Mouse (Mus musculus) gastrocnemius, postnatal 25 days (tissue): ENCODE measurements around the gene Plaur. TPM values are rescaled to one million over a fixed set of nuclear protein-coding genes. Genes with fewer than 3 reads are reported as not detected.

Source experiments
- DNase-seq: peaks from one replicate; pipeline ENCODE4 v3.0.0; 2022
- long read RNA-seq, 2 experiments: library from polyadenylated mRNA; stranded (forward); transcript quantifications; one replicate each; pipeline ENCODE4 v2.0.0; 2021
- total RNA-seq, 2 experiments: library from RNA; stranded (reverse); gene quantifications; 1 replicate in 1 of 2; 2 replicates in 1 of 2; pipeline ENCODE4 v1.2.3; 2021

The Plaur gene
- under 1 TPM in 1 of 2 experiments, not detected in 1; 0.75 TPM for total RNA-seq
- long read RNA-seq, experiment 1, partial matches to known transcripts = 0 of 2 reads
- long read RNA-seq, experiment 1, other reads (novel, unspliced or antisense) = 1 of 2 reads
- long read RNA-seq, experiment 2 = 0 reads

GRCm38 (mm10) chr7:24462388-24463319, at the start of gene Plaur:
Gene Plaur (plus strand): TSS chr7:24462484.
- no peak for DNase-seq

- peak; percentile 4 for DNase-seq
These were observed 48.7 kb upstream of the Plaur start for GRCm38 (mm10) chr7:24413630-24414029.

GRCm38 (mm10) chr7:24415261-24415660, 47.0 kb upstream of the Plaur start:
- no peak for DNase-seq

GRCm38 (mm10) chr7:24419579-24419978, 42.7 kb upstream of the Plaur start:
- DNase-seq = no peak

GRCm38 (mm10) chr7:24421648-24422047, 40.6 kb upstream of the Plaur start:
- DNase-seq = no peak

GRCm38 (mm10) chr7:24422251-24422650, 40.0 kb upstream of the Plaur start:
- DNase-seq = no peak

GRCm38 (mm10) chr7:24423107-24423763, 39.0 kb upstream of the Plaur start:
- no peak for DNase-seq

- DNase-seq = peak; percentile 38
These were observed 38.1 kb upstream of the Plaur start for GRCm38 (mm10) chr7:24423956-24424732.

- no peak for DNase-seq
These were observed 36.4 kb upstream of the Plaur start for GRCm38 (mm10) chr7:24425919-24426318.

- DNase-seq = no peak
These were observed 35.1 kb upstream of the Plaur start for GRCm38 (mm10) chr7:24427168-24427567.

GRCm38 (mm10) chr7:24428725-24429124, 33.6 kb upstream of the Plaur start:
- no peak for DNase-seq

- DNase-seq = peak; percentile 51
These were observed 32.7 kb upstream of the Plaur start for GRCm38 (mm10) chr7:24429413-24430112.

GRCm38 (mm10) chr7:24430551-24431345, 31.5 kb upstream of the Plaur start:
- DNase-seq = no peak

- DNase-seq = no peak
These were observed 30.6 kb upstream of the Plaur start for GRCm38 (mm10) chr7:24431713-24432112.

GRCm38 (mm10) chr7:24435305-24435704, 27.0 kb upstream of the Plaur start:
- no peak for DNase-seq

GRCm38 (mm10) chr7:24437981-24438380, 24.3 kb upstream of the Plaur start:
- DNase-seq = peak; percentile 42

GRCm38 (mm10) chr7:24439191-24439590, 23.1 kb upstream of the Plaur start:
- no peak for DNase-seq

- DNase-seq = no peak
These were observed 22.4 kb upstream of the Plaur start for GRCm38 (mm10) chr7:24439891-24440290.

- peak; percentile 55 for DNase-seq
These were observed 20.5 kb upstream of the Plaur start for GRCm38 (mm10) chr7:24441785-24442184.

- no peak for DNase-seq
These were observed 20.0 kb upstream of the Plaur start for GRCm38 (mm10) chr7:24442313-24442712.
